Mouse (Mus musculus) spleen, adult 18-20 months (tissue): Measurements from ENCODE around the gene Gfra1.

Experiments used
- DNase-seq, 2 experiments: peaks; one replicate each; pipeline ENCODE4 v3.0.0; 2022; ENCODE audit warnings: mixed read lengths in 2 of 2

Gfra1 gene

GRCm38 (mm10) chr19:58389466-58389865 lies 66.2 kb downstream of the Gfra1 start:
- DNase-seq, result no peak

GRCm38 (mm10) chr19:58388851-58389447 lies 66.8 kb downstream of the Gfra1 start:
- DNase-seq, result no peak

GRCm38 (mm10) chr19:58383273-58383672 lies 72.4 kb downstream of the Gfra1 start:
- DNase-seq, result no peak

GRCm38 (mm10) chr19:58382535-58382934 lies 73.2 kb downstream of the Gfra1 start:
- DNase-seq, result no peak

- DNase-seq, result no peak
Observed at GRCm38 (mm10) chr19:58377969-58378368, 77.7 kb downstream of the Gfra1 start.

GRCm38 (mm10) chr19:58376675-58377102 lies 79.0 kb downstream of the Gfra1 start:
- no peak for DNase-seq

- DNase-seq, result no peak
Observed at GRCm38 (mm10) chr19:58374648-58375047, 81.1 kb downstream of the Gfra1 start.

GRCm38 (mm10) chr19:58374155-58374554 lies 81.6 kb downstream of the Gfra1 start:
- no peak for DNase-seq

- DNase-seq, result no peak
Observed at GRCm38 (mm10) chr19:58368513-58368912, 87.2 kb downstream of the Gfra1 start.

GRCm38 (mm10) chr19:58364688-58365087 lies 91.0 kb downstream of the Gfra1 start:
- no peak for DNase-seq

GRCm38 (mm10) chr19:58360982-58361381 lies 94.7 kb downstream of the Gfra1 start:
- no peak for DNase-seq

GRCm38 (mm10) chr19:58358063-58358462 lies 97.6 kb downstream of the Gfra1 start:
- no peak for DNase-seq

- DNase-seq, result no peak
Observed at GRCm38 (mm10) chr19:58353953-58354352, 101.8 kb downstream of the Gfra1 start.

GRCm38 (mm10) chr19:58353260-58353870 lies 102.3 kb downstream of the Gfra1 start:
- no peak for DNase-seq

- DNase-seq, result no peak
Observed at GRCm38 (mm10) chr19:58349890-58350408, 105.8 kb downstream of the Gfra1 start.

- no peak for DNase-seq
Observed at GRCm38 (mm10) chr19:58345137-58345536, 110.6 kb downstream of the Gfra1 start.

- DNase-seq, result no peak
Observed at GRCm38 (mm10) chr19:58341351-58341750, 114.4 kb downstream of the Gfra1 start.

- DNase-seq, result no peak
Observed at GRCm38 (mm10) chr19:58340221-58340620, 115.5 kb downstream of the Gfra1 start.

- DNase-seq, result no peak
Observed at GRCm38 (mm10) chr19:58336802-58337201, 118.9 kb downstream of the Gfra1 start.

GRCm38 (mm10) chr19:58335585-58336530 lies 119.9 kb downstream of the Gfra1 start:
- DNase-seq, result no peak

- DNase-seq, result no peak
Observed at GRCm38 (mm10) chr19:58329305-58329704, 126.4 kb downstream of the Gfra1 start.

GRCm38 (mm10) chr19:58328014-58328413 lies 127.7 kb downstream of the Gfra1 start:
- no peak for DNase-seq

GRCm38 (mm10) chr19:58316474-58316873 lies 139.2 kb downstream of the Gfra1 start:
- DNase-seq, result no peak
